In the genomic region with DNA sequence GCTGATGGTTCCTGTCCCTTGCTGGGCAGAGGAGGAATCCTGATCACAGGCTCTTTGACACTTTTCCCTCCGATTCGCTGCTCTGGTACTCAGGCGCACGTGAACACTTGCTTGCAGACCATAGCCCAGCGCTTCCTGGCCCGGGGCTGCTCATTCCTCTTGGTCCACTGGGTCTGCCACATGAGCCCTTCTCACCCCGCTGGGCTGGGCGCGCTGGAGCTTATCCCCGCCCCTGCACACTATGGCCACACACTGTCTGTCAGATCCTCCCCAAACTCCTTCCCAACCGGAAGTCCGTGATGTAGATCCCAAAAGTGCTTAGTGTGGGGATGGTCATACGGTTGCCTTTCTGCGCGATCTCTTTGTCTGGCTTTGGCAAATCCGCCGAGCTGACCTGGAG, we compare ENCODE assay signal across 27 mouse cellular contexts. TPM values are rescaled to one million over a fixed set of nuclear protein-coding genes. Genes with fewer than 3 reads are reported as not detected.
DNase-seq lines count a peak whose midpoint lies in the region; ATAC-seq and TF ChIP-seq lines count a peak whose summit lies in the region.
"Had no signal": no experiment of that assay in that cellular context is flagged by ENCODE, and none has a peak within 500 bp of the region (broad histone marks: within the 10 kb centered on the region; RNA-seq: fewer than 3 reads in every experiment).

No protein-coding gene starts in this region.

- H3K36me3 ChIP-seq in heart, embryonic 10.5 days: 0 out of 2 replicates have a peak, but pooled peaks cover 4% of the 10 kb centered on the region
- peaks cover 4% of the 10 kb centered on the region; the same call in 1 of the 2 replicates for H3K36me3 ChIP-seq in kidney, postnatal 0 days (ENCODE audit: insufficient read depth, low read length)
- H3K36me3 ChIP-seq in hindbrain, embryonic 16.5 days (ENCODE audit: control insufficient read depth, insufficient read depth, low read length): peaks cover 3% of the 10 kb centered on the region; the same call in 1 of the 2 replicates
- H3K36me3 ChIP-seq: forebrain, embryonic 12.5 days; forebrain, embryonic 15.5 days; hindbrain, embryonic 13.5 days had no signal

- DNase-seq in heart, embryonic 10.5 days (ENCODE audit: low spot score): no peak
- DNase-seq in heart, adult 18-20 months: no peak
- no peak for DNase-seq in kidney, postnatal 0 days (ENCODE audit: low spot score)
- DNase-seq in kidney, adult 18-20 months: no peak
- DNase-seq in ES-CJ7 (ENCODE audit: low read depth, low spot score): peak; percentile 63
- DNase-seq in ZHBTc4 (ENCODE audit: low read depth, low spot score): peak; percentile 74
- no peak for DNase-seq in thymus, postnatal 10 days (ENCODE audit: low spot score in 2 of 2)
- DNase-seq: adrenal gland, adult 8-10 months; adrenal gland, postnatal 25 days; cerebellum, adult 18-20 months; cerebellum, adult 9-10 months; cerebellum, postnatal 25 days; gastrocnemius, postnatal 25 days; heart, adult 2 months had no signal

- TF ChIP-seq CTCF in kidney, postnatal 0 days (IDR thresholded peaks at IDR 0.05; ENCODE audit: low read depth): no peak

- H3K9ac ChIP-seq in kidney, postnatal 0 days (ENCODE audit: low read depth, low read length): no peak overlapping the region
- H3K9ac ChIP-seq in hindbrain, embryonic 16.5 days (ENCODE audit: low read depth, low read length): no peak overlapping the region
- H3K9ac ChIP-seq: embryonic facial prominence, embryonic 13.5 days; forebrain, embryonic 12.5 days; forebrain, embryonic 15.5 days; hindbrain, embryonic 13.5 days had no signal

- no peak overlapping the region for H3K4me2 ChIP-seq in kidney, postnatal 0 days (ENCODE audit: low read length)
- H3K4me2 ChIP-seq in hindbrain, embryonic 16.5 days (ENCODE audit: low read length): no peak overlapping the region
- H3K4me2 ChIP-seq: embryonic facial prominence, embryonic 13.5 days; forebrain, embryonic 12.5 days; forebrain, embryonic 15.5 days; heart, embryonic 11.5 days; hindbrain, embryonic 13.5 days had no signal

- 77% methylated on average over 17 of the region's 17 CpGs for WGBS in heart, embryonic 10.5 days
- 77% methylated on average over 17 of the region's 17 CpGs for WGBS in kidney, postnatal 0 days
- WGBS in hindbrain, embryonic 16.5 days: 79% methylated on average over 17 of the region's 17 CpGs

- peak; percentile 65; the same call in 1 of the 2 replicates for ATAC-seq in kidney, postnatal 0 days (replicated peaks; ENCODE audit: low FRiP score, low read depth)
- ATAC-seq in hindbrain, embryonic 16.5 days: no peak
- ATAC-seq: activated CD4-positive, CD25-positive, alpha-beta regulatory T cell, adult 4 months; forebrain, embryonic 15.5 days; hindbrain, postnatal 0 days; inflammation-experienced regulatory T-cells, adult 6 months; intestine, embryonic 16.5 days; Patski had no signal

- peak overlapping the region; percentile 1; the same call in 1 of the 2 replicates for H3K4me3 ChIP-seq in heart, embryonic 10.5 days
- H3K4me3 ChIP-seq in kidney, postnatal 0 days (replicated peaks; ENCODE audit: low read depth, low read length): no peak overlapping the region
- H3K4me3 ChIP-seq in hindbrain, embryonic 16.5 days (ENCODE audit: low read length): no peak overlapping the region
- H3K4me3 ChIP-seq: embryonic facial prominence, embryonic 13.5 days; erythroblast, embryonic 14.5 days; forebrain, embryonic 12.5 days; forebrain, embryonic 15.5 days; heart, adult 2 months; hindbrain, embryonic 13.5 days had no signal

- H3K4me1 ChIP-seq in heart, embryonic 10.5 days: no peaks in the 10 kb centered on the region
- H3K4me1 ChIP-seq in kidney, postnatal 0 days (replicated peaks; ENCODE audit: insufficient read depth, low read length): no peaks in the 10 kb centered on the region
- H3K4me1 ChIP-seq in hindbrain, embryonic 16.5 days (ENCODE audit: control insufficient read depth, insufficient read depth, low read depth, low read length): no peaks in the 10 kb centered on the region
- H3K4me1 ChIP-seq: embryonic facial prominence, embryonic 13.5 days; forebrain, embryonic 12.5 days; forebrain, embryonic 15.5 days; hindbrain, embryonic 13.5 days had no signal

- no peaks in the 10 kb centered on the region for H3K9me3 ChIP-seq in heart, embryonic 10.5 days
- H3K9me3 ChIP-seq in kidney, postnatal 0 days (replicated peaks; ENCODE audit: low read length): no peaks in the 10 kb centered on the region
- H3K9me3 ChIP-seq in hindbrain, embryonic 16.5 days (ENCODE audit: control insufficient read depth, low read length): no peaks in the 10 kb centered on the region
- H3K9me3 ChIP-seq: embryonic facial prominence, embryonic 13.5 days; forebrain, embryonic 12.5 days; forebrain, embryonic 15.5 days; G1E; hindbrain, embryonic 13.5 days had no signal

- H3K27me3 ChIP-seq in heart, embryonic 10.5 days (ENCODE audit: insufficient read depth, poor library complexity, severe bottlenecking): no peaks in the 10 kb centered on the region
- no peaks in the 10 kb centered on the region for H3K27me3 ChIP-seq in kidney, postnatal 0 days (ENCODE audit: insufficient read depth, low read length)
- no peaks in the 10 kb centered on the region for H3K27me3 ChIP-seq in hindbrain, embryonic 16.5 days (replicated peaks; ENCODE audit: control insufficient read depth, insufficient read depth, low read length)
- H3K27me3 ChIP-seq: embryonic facial prominence, embryonic 13.5 days; forebrain, embryonic 12.5 days; forebrain, embryonic 15.5 days; hindbrain, embryonic 13.5 days; Patski had no signal

- no peak overlapping the region for H3K27ac ChIP-seq in heart, embryonic 10.5 days
- H3K27ac ChIP-seq in kidney, postnatal 0 days: no peak overlapping the region
- H3K27ac ChIP-seq in hindbrain, embryonic 16.5 days (ENCODE audit: low read depth, low read length): no peak overlapping the region
- H3K27ac ChIP-seq: embryonic facial prominence, embryonic 13.5 days; forebrain, embryonic 12.5 days; forebrain, embryonic 15.5 days; heart, adult 2 months; hindbrain, embryonic 13.5 days; hindbrain, postnatal 0 days had no signal

RNA-seq across cellular contexts. Expression of a gene that starts 11.8 kb away (rescaled TPM):
- polyA plus RNA-seq in heart, embryonic 10.5 days (2016; fragmentation: Nextera tagmentation; extraction: Ambion mirVana): 5.6 and 6.8 TPM in 2 replicates
- 10 to 100 TPM; 34.9 to 41.0 TPM for total RNA-seq in heart, adult 18-20 months (2021)
- polyA plus RNA-seq in kidney, postnatal 0 days (2015; fragmentation: Nextera tagmentation; extraction: Ambion mirVana): 7.1 and 8.4 TPM in 2 replicates
- polyA plus RNA-seq in hindbrain, embryonic 16.5 days (2015; fragmentation: Nextera tagmentation; extraction: Ambion mirVana): 11.1 and 11.3 TPM in 2 replicates

RNA-seq across cellular contexts. Expression of a gene that starts 31.2 kb away (rescaled TPM):
- polyA plus RNA-seq in heart, embryonic 10.5 days (2016; fragmentation: Nextera tagmentation; extraction: Ambion mirVana): 17.8 and 20.3 TPM in 2 replicates
- total RNA-seq in heart, adult 18-20 months (2021): 10 to 100 TPM; 44.2 to 48.3 TPM
- 20.0 and 21.1 TPM in 2 replicates for polyA plus RNA-seq in kidney, postnatal 0 days (2015; fragmentation: Nextera tagmentation; extraction: Ambion mirVana)
- polyA plus RNA-seq in hindbrain, embryonic 16.5 days (2015; fragmentation: Nextera tagmentation; extraction: Ambion mirVana): 14.4 and 15.3 TPM in 2 replicates

RNA-seq across cellular contexts. Expression of a gene that starts 31.3 kb away (rescaled TPM):
- polyA plus RNA-seq in heart, embryonic 10.5 days (2016; fragmentation: Nextera tagmentation; extraction: Ambion mirVana): 27.6 and 33.2 TPM in 2 replicates
- 10 to 100 TPM; 35.1 to 40.5 TPM for total RNA-seq in heart, adult 18-20 months (2021)
- polyA plus RNA-seq in kidney, postnatal 0 days (2015; fragmentation: Nextera tagmentation; extraction: Ambion mirVana): 29.5 and 32.9 TPM in 2 replicates
- 38.9 and 42.6 TPM in 2 replicates for polyA plus RNA-seq in hindbrain, embryonic 16.5 days (2015; fragmentation: Nextera tagmentation; extraction: Ambion mirVana)

Comparison
In these comparisons a context has a peak if more than half of its experiments do, and no peak if none do; other contexts are left out.
1. DNase-seq: peak in ES-CJ7 (single experiment) and ZHBTc4 (single experiment); none in heart, embryonic 10.5 days (single experiment), heart, adult 18-20 months (0 of 2), kidney, postnatal 0 days (single experiment), kidney, adult 18-20 months (single experiment) and thymus, postnatal 10 days (0 of 2).